Mouse (Mus musculus) embryonic fibroblast, embryonic 13.5 days (primary cell): ENCODE data around the gene Gab2.

Experiments used
- CTCF ChIP-seq: IDR thresholded peaks from 2 replicates; pipeline ENCODE4 v1.5.1; 2011; ENCODE audit warnings: mild to moderate bottlenecking, control low read depth, low read length, moderate library complexity, borderline replicate concordance; ENCODE audit not compliant: insufficient read depth
- POLR2A ChIP-seq: IDR thresholded peaks from 2 replicates; pipeline ENCODE4 v1.6.1; 2011; ENCODE audit warnings: low read depth, mild to moderate bottlenecking, control low read depth, low read length, moderate library complexity

GRCm38 (mm10) chr7:97315656-97316055 lies 234.3 kb downstream of the Gab2 start:
- no peak for TF ChIP-seq CTCF
- TF ChIP-seq POLR2A, result no peak
